Mouse (Mus musculus) neutrophil, adult 5-6 weeks (primary cell): ENCODE measurements around the gene Olfr524. TPM values are rescaled to one million over a fixed set of nuclear protein-coding genes. Genes with fewer than 3 reads are reported as not detected.

Experiments used
- ATAC-seq: fragments of 151-379, 151-347 bp; 2 replicates; pipeline ENCODE4 v1.8.0; 2017; ENCODE audit warnings: mild to moderate bottlenecking, moderate TSS enrichment; ENCODE audit not compliant: insufficient number of reproducible peaks, poor library complexity, low FRiP score, severe bottlenecking; ENCODE audit errors: extremely low read depth
- total RNA-seq: library from RNA; stranded (forward); fragments of 200-1000 nt; gene quantifications from 2 replicates; pipeline ENCODE4 v1.2.3, GENCODE M21; 2017

The Olfr524 gene
- total RNA-seq: not detected in 2 replicates

DNA sequence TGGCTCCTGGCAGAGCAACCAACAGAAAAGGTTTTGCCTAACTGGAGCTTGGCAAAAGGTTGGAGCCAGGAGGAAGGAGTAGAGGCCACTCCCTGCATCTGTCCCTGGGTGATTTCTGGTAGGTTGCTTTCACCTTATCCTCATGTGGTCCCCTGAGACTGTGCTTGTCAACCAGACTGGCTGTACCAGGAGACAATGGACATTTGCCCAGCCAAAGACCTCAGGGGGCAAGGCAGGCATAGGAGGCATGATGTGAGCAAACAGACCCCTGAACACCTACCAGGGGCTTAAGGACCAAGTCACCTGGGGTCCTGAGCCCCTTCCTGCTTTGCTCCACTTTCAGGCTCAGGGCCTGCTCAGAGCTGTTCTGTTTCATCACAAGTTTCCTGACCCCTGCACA, at the start of gene Olfr524:
TSS of gene Olfr524 (minus strand) at position 101 of the 400 bp plus-strand sequence.
- no peak for ATAC-seq

GRCm38 (mm10) chr7:140253780-140254299, 48.1 kb upstream of the Olfr524 start:
- ATAC-seq: no peak

- ATAC-seq: no peak
Observed at GRCm38 (mm10) chr7:140247216-140247615, 41.5 kb upstream of the Olfr524 start, which contains the start of gene 5830411N06Rik. 5830411N06Rik (plus strand) TSS chr7:140247284.

DNA sequence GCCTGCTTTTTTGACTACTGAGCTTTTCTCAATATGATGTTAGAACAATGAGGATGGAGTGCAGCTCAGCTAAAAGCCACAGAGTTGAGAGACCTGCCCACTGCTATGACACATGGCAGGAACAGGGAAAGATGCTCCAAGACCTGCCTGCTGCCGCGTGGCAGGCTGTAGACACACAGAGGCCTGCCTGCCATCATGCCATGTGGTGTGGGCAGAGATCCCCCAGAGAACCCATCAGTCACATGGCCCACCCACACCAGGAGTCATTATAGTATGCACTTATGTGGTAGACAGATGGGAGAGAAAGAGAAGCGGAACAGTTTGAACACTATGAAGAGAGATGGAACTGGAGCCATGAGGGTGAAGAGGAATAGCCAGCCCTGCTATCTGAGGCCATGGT, 27.9 kb upstream of the Olfr524 start:
- no peak for ATAC-seq

- no peak for ATAC-seq
Observed at GRCm38 (mm10) chr7:140231026-140231425, 25.3 kb upstream of the Olfr524 start.

GRCm38 (mm10) chr7:140228476-140228875, 22.7 kb upstream of the Olfr524 start:
- ATAC-seq: no peak

DNA sequence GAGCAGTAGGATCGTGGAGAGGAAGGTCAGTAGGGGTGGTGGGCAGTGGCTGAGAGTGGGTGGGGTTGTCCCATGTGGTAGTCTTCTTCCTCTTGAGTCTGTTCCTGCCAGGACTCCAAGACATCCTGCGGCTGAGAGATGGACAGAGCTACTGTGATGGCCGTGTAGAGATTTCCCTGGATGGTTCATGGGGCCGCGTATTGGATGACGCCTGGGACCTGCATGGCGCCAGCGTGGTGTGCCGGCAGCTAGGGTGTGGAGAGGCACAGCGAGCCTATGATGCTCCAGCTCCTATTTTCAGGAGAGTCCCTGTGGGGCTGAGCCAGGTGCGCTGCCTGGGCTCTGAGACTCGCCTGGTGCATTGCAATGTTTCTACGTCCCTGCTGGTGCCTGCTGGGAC, 18.4 kb upstream of the Olfr524 start:
- no peak for ATAC-seq

DNA sequence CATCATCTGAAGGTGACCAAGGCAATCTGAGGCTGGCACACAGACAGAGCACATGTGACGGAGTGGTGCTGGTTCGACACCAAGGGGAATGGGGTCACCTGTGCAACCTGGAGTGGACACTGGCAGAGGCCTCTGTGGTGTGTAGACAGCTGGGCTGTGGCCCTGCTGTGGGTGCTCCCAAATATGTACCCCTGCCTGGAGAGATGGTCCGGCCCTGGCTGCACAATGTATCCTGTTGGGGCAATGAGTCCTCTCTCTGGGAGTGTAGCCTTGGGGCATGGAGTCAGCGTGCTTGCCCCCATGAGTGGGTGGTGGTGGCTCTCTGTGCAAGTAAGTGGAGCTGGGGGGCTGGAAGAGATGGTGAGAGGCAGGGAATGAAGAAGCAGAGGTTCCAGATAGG, 14.6 kb upstream of the Olfr524 start:
- ATAC-seq: no peak

DNA sequence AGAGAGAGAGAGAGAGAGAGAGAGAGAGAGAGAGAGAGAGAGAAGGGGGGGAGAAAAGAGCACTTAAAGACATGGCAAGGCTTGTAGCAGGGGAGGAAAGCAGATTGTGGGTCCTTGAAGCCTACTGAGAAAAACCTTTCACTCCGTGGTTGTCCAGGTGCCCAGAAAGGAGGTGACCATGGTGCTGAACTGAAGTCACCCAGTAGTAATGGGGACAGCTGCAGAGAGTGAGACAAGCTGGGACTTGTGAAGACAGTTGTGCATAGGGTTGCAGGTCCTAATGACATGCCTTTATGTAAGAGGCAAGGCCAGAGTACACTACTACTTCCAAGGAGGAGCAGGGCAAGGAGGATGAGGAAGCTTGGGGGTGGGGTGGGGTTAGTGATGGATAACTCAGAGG, 13.5 kb upstream of the Olfr524 start:
- ATAC-seq: no peak

DNA sequence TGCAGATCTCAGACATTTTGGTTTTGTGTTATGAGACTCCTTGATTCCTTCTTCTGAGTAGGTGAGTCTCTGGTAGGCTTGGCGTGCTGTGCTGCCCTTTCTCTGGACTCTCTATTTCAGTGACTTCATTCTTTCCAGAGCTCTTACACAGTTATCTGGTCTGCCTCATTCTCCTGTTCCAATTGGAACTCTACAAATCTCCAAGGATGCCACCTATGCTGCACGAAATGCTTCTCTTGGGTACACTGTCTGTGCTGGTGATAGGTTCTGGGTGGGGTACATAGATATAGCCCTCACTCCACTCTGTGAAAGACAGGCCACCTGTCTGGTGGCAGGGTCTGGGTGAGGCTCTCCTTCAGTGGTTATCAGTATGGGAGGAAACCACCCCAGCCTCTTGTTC, 12.2 kb upstream of the Olfr524 start, which contains the start of gene Cd163l1:
TSS of gene Cd163l1 (plus strand) at position 301 of the 400 bp plus-strand sequence.
- ATAC-seq: no peak

- ATAC-seq: 0 out of 2 replicates have a peak, but pooled peaks have one; percentile 16
Observed at GRCm38 (mm10) chr7:140213841-140214240, 8.1 kb upstream of the Olfr524 start.

DNA sequence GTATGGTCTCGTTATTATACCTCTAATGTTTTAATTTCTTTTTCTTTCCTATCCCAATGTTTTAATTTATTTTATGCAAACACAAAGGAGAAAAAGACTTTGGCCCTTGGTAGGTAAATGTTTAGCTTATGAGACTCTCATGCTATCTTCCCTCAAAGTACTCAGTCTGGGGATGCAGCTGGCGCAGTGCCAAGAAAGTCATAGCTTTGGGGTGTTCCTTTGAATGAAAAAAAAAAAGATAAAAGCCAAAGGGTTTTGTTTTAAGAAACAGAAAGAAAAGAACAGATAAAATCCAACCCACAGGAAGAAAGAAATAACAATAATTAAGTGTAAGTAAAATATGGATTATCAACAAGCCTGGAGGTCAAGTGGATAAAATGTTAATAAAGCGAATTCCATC, 2.9 kb upstream of the Olfr524 start:
- no peak for ATAC-seq

GRCm38 (mm10) chr7:140208153-140208552, 2.4 kb upstream of the Olfr524 start:
- ATAC-seq: peak; percentile 33; the same call in 1 of the 2 replicates

DNA sequence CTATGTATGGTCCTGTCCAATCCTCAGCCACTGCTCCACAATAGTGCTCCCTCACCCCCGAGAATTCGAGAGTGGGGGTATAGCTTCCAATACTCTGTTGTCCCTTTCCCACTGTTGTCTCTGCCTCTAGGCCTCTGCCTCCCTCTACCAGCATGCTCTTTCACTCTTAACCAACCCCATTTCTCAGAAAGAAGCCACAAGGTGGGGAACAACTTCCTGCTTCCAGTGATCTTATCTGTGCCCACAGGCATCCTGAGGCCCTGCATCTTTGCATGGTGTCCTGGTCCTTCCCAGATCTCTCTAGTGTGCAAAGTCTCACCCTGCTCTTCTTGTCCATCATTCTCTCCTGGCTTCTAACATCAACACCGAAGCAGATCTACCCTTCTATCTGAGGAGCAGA, 1.1 kb upstream of the Olfr524 start:
- no peak for ATAC-seq

DNA sequence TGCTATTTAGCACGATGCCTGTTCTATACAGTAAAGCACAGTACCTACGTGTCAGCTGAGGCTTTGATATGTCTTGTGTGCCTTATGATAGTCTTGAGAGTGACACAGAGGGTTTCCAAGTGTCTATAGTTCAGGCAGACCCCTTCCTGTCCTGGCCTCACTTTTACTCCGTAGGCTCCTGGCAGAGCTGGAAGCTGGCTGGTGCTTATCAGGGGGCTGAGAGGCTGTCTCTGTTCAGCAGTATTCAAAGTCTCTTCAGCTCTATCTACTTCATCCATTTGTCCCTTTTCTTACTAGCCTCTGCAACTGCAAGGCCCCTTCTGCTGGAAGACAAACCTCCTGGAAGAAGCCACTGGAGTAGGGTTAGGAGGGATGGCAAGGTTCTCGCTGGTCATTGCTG, 4.7 kb downstream of the Olfr524 start:
- ATAC-seq: no peak

DNA sequence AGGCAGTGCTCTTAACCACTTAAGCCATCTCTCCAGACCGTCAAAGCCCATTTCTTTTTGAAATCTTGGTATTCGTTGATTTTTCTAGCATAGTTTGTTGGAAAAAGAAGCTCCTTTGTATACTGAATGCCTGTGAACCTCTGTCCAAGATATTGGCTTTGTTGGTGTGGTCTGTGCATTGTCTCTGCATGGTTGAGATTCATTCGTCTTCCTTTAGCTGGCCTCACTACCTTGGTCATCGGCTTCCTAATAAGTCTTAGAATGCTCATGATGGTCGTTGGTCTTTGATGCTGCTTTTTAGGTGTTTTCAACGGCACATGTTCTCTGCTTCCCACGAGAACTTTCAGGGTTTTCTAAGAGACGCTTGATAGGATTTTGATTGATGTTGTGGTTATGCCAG, 9.8 kb downstream of the Olfr524 start:
- no peak for ATAC-seq

GRCm38 (mm10) chr7:140194031-140194430, 11.7 kb downstream of the Olfr524 start:
- no peak for ATAC-seq

DNA sequence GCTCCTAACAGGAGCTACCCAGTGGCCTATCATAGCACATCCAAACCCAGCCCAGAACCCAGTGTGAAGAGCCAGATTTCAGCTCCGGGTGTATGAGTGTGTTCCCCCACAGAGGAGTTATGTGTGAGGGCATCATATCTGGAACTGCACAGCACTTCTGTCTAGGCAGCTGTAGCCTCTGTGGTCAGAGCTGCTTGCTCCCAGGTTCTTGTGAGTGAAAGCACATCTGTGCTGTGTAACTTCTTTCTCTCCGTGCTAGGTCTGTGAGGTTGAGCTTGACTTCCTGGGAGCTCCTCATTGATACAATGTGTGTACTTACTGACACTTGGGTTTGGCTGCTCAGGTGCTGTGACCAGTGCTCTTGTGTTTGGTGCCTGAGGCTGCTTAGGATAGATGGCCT, 12.9 kb downstream of the Olfr524 start:
- no peak for ATAC-seq

DNA sequence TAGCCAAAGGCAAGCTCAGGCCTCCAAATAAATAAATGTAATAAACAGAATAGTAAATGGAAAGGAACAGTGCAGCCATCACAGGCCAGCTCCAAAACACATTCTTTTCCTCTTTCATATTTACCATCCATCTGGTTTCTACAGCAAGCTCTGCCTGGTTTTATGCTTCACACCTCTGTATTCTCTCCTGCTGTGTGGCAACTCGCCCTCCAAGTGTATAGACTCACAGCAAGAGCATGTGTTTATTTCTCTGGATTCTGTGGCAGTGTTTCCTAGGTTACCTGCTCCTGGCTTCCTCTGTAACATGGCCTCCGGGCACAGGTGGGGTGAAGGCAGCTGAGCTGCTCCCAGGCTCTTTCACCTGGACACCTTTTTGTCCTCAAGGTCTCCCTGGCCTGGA, 13.3 kb downstream of the Olfr524 start:
- no peak for ATAC-seq

GRCm38 (mm10) chr7:140190435-140190834, 15.3 kb downstream of the Olfr524 start:
- ATAC-seq: no peak
